Mouse (Mus musculus): ENCODE measurements around the gene Atg16l2.
A peak's percentile ranks its signal among the peaks of the same experiment; 100 is the strongest.

Gene Atg16l2

DNA sequence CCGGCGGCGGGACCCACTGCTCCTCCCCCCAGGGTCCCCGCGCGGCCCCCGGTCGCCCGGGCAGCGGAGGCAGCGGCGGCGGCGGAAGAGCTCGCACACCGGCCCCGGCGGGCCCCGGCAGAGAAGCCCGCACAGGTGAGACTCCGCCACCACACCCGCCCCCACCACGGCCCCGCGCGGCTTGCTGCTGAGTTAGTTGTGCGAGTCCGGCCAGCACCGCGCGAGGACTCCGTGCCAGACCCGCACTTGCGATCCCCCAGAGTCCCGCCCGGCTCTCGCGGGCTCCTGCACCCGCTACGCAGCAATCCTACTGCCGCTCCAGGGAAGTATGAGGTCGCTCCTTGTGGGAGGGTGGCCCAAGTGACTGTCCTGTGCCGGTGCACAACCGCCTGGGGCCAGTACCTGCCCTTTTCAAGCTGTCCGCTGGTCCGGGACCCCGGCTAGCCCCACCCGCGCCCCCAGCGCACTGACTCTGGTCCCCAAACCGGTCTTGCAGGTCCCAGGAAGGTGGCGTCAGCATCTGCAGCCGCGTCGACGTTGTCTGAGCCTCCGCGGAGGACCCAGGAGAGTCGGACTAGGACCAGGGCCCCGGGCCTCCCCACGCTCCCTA, 19.3 kb upstream of the Atg16l2 start:
- no peak for DNase-seq (ENCODE audit: low read depth, low spot score)

GRCm38 (mm10) chr7:101320399-101321217, 18.6 kb upstream of the Atg16l2 start:
- peak; percentile 68 for DNase-seq (ENCODE audit: low read depth, low spot score)

DNA sequence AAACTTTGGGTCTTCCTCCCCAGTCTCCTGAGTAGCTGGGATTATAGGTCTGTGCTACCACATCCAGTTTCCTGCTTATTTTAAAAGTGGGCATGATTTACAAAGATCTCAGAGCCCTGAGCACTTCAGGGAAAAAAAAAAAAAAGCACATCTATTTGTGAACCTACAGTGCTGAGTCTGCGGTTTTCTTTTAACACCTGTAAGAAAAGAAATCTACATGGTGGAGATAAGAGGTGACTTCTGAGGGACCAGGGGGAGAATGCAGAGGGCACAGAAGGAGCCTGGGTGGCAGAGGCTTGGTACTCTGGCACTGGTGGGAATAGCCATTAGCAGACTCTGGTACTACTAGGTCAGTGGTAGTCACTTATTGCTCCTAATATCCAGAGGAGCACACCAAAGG, 17.7 kb upstream of the Atg16l2 start:
- no peak for DNase-seq (ENCODE audit: low read depth, low spot score)

DNA sequence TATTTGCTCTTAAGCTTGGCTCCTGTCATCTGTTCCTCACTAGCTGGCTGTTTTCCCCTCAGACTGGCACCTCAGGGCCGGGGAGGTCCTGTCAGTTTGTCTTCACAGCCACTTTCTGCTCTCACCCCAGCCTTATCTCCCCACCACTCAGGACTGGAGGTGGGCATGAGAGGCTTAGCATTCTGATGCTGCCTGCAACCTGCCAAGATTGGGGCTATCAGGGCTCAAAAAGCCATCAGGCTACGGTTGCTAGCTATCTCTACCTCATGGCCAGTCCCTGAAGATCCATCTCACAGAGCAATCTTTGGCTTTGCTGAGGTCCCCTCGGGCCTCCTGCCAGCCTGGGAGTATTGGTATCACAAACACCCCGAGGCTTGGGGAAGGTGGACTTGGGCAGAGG, 16.8 kb upstream of the Atg16l2 start:
- DNase-seq (ENCODE audit: low read depth, low spot score): no peak

GRCm38 (mm10) chr7:101317014-101317413, 15.0 kb upstream of the Atg16l2 start, which contains the start of gene Stard10:
Gene Stard10, plus strand, starts transcription at chr7:101317086.
- DNase-seq (ENCODE audit: low read depth, low spot score): no peak

GRCm38 (mm10) chr7:101316591-101317001, 14.5 kb upstream of the Atg16l2 start:
- no peak for DNase-seq (ENCODE audit: low read depth, low spot score)

DNA sequence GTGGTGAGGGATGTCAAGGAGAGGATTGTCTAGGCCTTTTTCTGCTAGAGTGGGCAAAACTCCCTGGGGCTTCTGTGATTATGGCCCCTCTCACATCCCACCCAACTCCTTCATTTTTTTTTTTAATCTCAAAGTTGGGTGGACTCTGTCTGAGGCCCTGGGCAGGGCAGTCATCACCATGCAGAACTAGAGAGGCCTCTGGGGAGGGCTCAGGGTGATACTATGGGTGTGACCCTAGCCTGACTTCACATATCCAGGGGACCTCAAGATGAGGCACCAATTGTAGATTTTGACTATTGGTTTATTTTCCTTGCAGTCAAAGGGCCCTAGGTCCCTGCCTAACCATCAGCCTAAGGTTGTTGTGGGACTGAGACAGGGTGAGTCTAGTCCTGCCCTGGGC, 13.6 kb upstream of the Atg16l2 start:
- no peak for DNase-seq (ENCODE audit: low read depth, low spot score)

DNA sequence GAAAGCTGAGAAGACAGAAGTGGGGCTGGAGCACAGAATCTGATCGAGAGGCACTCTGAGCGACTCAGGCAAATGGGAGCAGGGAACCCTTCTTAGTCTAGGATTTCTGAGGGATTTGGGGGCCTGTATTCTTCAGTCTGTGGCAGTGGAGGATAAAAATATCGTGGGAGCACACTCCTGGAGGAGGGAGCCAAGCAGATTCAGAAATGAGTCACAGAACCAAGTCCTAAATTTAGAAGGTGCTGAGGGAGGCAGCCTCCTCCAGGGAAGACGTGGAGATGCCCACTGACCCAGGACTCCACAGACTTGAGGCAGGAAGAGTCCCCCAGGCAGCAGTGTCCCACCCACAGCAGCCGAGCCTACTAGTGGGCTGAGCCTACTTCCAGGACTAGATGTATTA, 12.3 kb upstream of the Atg16l2 start:
- no peak for DNase-seq (ENCODE audit: low read depth, low spot score)

DNA sequence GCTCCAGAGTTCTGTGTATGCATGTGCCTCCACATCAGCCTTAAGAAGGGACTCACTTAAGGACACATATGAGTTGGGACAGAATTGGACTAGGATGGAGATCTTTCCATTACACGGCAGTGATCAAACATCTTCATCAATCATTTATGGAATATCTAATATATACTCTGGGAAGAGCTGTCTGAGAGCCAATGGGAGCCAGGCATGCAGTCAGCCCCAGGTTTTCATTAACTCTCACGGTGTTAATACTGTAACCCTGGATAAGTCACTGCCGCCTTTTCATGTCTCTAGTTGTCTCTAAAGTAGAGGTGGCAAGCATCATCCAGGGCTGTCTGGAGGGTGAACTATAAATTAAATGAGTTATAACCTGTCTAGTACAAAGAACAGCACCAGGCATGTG, 11.0 kb upstream of the Atg16l2 start:
- DNase-seq (ENCODE audit: low read depth, low spot score): no peak

DNA sequence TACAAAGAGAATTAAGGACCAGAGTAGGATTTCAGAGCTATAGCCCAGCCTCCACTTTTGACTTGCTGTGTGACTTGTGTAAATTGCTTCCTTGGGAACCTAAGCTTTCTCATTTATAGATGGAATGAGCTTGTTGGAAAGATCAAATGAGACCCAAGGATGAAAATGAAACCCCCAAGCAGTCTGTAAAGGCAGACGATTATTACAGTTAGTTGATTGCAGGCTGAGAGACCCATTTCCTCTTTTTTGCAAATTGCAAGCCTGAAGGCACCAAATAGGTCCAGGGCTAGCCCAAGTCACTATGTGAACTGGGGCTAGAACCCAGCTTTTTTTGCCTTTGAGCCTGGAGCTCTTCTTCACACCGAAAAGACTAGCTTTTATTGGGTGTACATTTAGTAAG, 9.0 kb upstream of the Atg16l2 start:
- no peak for DNase-seq (ENCODE audit: low read depth, low spot score)

DNA sequence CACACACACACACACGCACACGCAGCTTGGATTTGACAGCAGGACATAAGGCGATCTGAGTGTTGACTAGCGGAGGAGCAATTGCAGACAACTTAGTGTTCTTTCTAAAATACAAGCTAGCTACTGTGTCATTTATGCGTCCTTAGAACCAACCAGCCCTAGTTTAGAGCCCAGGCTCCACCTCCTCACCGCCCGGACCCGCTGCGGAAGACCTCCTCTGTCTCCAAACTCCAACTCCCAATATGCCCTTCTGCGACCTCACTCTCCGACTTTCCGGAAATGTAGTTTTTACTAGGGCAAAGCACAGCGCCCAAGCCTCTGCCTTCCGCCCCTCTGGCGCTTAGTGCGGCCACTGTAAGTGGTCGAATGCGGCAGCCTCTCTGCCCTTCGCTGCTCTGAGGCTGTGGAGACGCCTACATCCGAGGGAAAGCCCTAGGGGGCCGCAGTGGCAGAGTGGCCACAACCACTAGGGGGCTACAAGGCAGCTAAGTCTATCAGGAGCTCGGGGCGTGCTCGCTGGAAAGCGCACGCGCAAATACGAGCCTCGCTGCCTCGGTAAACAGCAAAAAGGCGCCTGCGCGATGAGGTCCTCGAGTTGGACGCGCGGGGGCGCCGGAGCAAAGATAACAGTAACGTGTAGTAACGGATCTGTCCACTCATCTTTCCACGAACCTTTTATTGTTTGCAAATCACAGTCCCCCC, 8.4 kb upstream of the Atg16l2 start:
- DNase-seq (ENCODE audit: low read depth, low spot score): peak; percentile 99

DNA sequence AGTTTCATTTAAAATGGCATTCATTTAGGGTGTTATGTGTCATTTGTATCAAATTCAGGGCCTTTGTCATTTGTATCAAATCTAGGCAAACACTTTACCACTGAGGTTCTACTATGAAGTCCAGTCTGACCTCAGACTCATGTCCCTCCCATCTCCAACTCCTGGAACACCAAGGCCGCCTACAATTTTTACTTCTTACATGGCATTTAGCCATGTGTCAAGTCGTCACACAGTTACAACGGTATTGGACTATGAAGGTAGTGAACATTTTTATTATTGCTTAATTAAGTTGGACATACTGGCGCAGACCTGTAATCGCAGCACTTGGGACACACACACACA, 7.9 kb upstream of the Atg16l2 start:
- no peak for DNase-seq (ENCODE audit: low read depth, low spot score)

GRCm38 (mm10) chr7:101306841-101307240, 4.8 kb upstream of the Atg16l2 start:
- no peak for DNase-seq (ENCODE audit: low read depth, low spot score)

DNA sequence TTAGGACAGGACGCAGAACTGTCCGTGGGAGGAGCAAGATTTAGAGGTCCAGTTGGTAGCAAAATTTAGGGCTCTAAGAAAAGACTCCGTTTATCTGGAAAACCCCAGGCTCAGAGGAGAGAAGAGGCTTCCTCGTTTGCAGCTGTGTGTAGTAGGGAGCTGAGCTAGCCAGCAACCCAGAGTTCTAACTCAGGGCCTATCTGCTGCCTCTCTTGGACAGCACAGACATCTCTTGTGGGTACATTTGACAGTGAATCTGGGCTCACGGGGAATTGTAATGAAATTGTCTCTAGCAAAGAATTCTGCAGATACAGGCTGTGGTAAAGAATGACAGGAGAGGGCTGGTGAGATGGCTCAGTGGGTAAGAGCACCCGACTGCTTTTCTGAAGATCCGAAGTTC, 640 bp upstream of the Atg16l2 start:
- DNase-seq (ENCODE audit: low read depth, low spot score): no peak

DNA sequence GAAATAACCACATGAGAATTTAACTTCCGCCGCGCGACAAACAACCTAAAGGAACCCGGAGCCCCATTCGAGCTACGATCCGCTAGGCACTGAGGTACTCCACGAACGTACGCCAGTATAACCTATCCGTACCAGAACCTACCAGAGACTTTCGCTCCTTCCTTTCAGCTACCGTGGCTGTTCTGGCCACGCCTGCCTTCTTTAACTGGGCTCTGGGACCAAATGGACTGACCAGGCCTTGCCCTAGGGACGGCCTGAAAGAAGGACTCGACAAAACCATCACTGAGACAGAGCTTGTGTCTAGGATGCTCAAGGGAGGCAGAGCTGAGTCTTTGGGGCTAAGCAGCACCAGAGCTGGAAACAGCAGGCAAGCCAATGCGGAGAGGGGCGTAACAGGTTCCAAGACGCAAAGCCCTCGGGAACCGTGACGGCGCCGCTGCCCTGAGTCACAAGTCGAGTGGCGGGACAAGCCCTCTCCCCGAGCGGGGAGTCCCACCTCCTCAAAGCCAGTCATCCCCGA, 630 bp downstream of the Atg16l2 start:
- DNase-seq (ENCODE audit: low read depth, low spot score): peak; percentile 80

- peak; percentile 57 for DNase-seq (ENCODE audit: low read depth, low spot score)
Measured at GRCm38 (mm10) chr7:101298375-101298774, 3.7 kb downstream of the Atg16l2 start.

GRCm38 (mm10) chr7:101297023-101297405, 5.0 kb downstream of the Atg16l2 start:
- DNase-seq (ENCODE audit: low read depth, low spot score): no peak

DNA sequence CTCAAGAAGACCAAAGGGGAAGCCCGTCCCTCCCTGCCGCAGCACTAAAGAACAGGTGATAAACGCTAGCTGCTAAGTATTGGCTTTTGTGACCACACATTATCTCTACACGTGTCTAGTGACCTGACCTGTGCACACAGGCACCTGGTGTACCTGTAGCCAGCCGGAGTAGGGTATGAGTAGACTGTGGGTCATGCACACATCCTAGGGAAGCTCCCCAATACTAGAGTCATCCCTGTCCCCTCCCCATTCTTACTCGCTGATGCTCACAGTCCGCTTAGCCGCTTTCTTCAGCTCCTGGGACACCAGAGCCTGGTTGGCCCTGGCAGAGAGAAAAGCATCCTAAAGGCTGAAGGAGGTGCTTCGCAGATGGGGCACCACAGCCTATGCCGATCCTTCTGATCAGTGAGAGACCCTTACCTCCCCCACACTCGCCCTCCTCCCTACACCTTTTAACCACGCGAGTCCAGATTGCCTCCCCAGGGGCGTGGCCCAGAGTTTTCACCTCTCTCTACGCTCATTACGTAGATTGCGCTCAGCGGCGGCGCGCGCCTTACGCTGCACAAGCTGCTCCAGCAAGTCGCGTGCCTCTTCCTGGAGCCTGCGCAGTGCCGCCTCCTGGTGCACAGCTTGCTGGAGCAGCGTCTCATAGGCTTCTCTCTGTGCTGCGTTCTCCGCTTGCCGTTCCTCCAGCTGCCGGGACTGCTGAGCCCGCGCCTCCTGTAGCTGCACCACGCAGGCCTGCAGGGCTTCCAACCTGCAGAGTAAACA, 5.6 kb downstream of the Atg16l2 start:
- peak; percentile 73 for DNase-seq (ENCODE audit: low read depth, low spot score)

- DNase-seq (ENCODE audit: low read depth, low spot score): no peak
Measured at GRCm38 (mm10) chr7:101295438-101295837, 6.6 kb downstream of the Atg16l2 start.

DNA sequence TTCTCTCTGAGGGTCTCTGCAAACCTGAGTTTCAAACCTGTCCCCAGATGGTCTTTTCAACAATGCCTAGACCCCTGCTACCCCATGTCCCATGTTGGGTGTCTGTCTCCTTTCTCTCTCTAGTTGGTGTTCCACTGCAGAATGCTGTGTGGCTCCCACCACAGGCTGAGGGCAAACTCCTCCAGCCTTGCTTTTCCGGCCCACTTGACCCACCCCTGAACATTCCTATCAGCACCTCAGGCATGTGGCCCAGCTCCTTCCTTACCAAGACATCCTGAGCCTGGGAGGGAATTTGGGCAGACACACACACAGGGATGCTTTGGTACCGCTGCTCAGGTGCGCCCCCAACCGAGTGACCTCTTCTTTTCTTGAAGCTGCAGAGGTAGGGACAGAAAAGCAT, 8.4 kb downstream of the Atg16l2 start:
- DNase-seq (ENCODE audit: low read depth, low spot score): no peak

DNA sequence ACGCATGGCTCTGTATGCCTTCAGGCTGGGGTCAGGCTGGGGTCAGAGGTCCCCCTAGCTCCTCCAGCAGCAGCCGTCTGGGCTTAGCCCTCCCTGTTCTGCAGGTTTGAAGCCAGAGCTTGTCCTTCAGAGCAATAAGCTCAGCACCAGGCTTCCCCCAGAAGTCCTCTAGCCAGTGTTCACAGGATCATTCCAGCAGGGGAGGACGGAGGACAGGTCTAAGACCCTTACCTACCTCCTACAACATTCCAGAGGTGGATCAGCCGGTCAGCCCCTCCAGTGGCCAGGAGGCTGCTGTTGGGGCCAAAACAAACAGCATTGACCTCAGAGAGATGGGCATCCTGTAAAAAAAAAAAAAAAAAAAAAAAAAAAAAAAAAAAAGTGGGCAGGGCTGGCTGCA, 8.9 kb downstream of the Atg16l2 start:
- no peak for DNase-seq (ENCODE audit: low read depth, low spot score)

- DNase-seq (ENCODE audit: low read depth, low spot score): no peak
Measured at GRCm38 (mm10) chr7:101292696-101293095, 9.4 kb downstream of the Atg16l2 start.
